Mouse (Mus musculus): ENCODE results near the gene Galp.

- TF ChIP-seq CTCF (IDR thresholded peaks at IDR 0.05; ENCODE audit: low read depth) (no peak), EP300 (optimal IDR thresholded peaks at IDR 0.05) (no peak)
Measured at GRCm38 (mm10) chr7:6170391-6170790, 26.5 kb upstream of the Galp start.
